Mouse (Mus musculus): ENCODE results near the gene Rrbp1.

The Rrbp1 gene

GRCm38 (mm10) chr2:143914760-143915599 lies 96.1 kb downstream of the Rrbp1 start, which contains the start of gene Dstn:
Dstn (plus strand) TSS chr2:143915320.
- peak; percentile 95 for DNase-seq

GRCm38 (mm10) chr2:143914221-143914620 lies 96.8 kb downstream of the Rrbp1 start:
- no peak for DNase-seq

- DNase-seq = no peak
Measured at GRCm38 (mm10) chr2:143912199-143912598, 98.9 kb downstream of the Rrbp1 start.

GRCm38 (mm10) chr2:143909230-143909629 lies 101.8 kb downstream of the Rrbp1 start:
- DNase-seq = no peak

- DNase-seq = no peak
Measured at GRCm38 (mm10) chr2:143904896-143905295, 106.2 kb downstream of the Rrbp1 start.

- no peak for DNase-seq
Measured at GRCm38 (mm10) chr2:143903376-143904045, 107.6 kb downstream of the Rrbp1 start.

- DNase-seq = no peak
Measured at GRCm38 (mm10) chr2:143900821-143901351, 110.2 kb downstream of the Rrbp1 start.

- no peak for DNase-seq
Measured at GRCm38 (mm10) chr2:143899470-143900220, 111.4 kb downstream of the Rrbp1 start.

Measured in thymus, postnatal 14 days (tissue).